Mouse (Mus musculus) embryonic facial prominence, embryonic 14.5 days (tissue): ENCODE measurements around the gene Sh2d3c. TPM values are rescaled to one million over a fixed set of nuclear protein-coding genes. Genes with fewer than 3 reads are reported as not detected.
A peak's percentile ranks its signal among the peaks of the same experiment; 100 is the strongest.

ENCODE experiments used
- ATAC-seq: fragments of 200-750 bp; cut with Nextera tagmentation; 2 replicates; pipeline ENCODE4 v1.8.0; 2017; ENCODE audit warnings: low read depth, moderate number of reproducible peaks, moderate TSS enrichment
- DNase-seq: peaks from one replicate; pipeline ENCODE4 v3.0.0-alpha.2; 2015; ENCODE audit warnings: low spot score
- H3K27ac ChIP-seq: fragments of 300-500 bp; sonication (generic); replicated peaks from 2 replicates; pipeline ENCODE4 v1.5.1; 2014; ENCODE audit warnings: low read depth, mild to moderate bottlenecking, low read length, moderate library complexity
- H3K27me3 ChIP-seq: fragments of 300-500 bp; sonication (generic); replicated peaks from 2 replicates; pipeline ENCODE4 v1.6.1; 2014; ENCODE audit warnings: low read length; ENCODE audit not compliant: control insufficient read depth, insufficient read depth
- H3K36me3 ChIP-seq: fragments of 300-500 bp; sonication (generic); 2 replicates; pipeline ENCODE4 v1.6.1; 2014; ENCODE audit warnings: low read length, mixed read lengths; ENCODE audit not compliant: control insufficient read depth, insufficient read depth
- H3K4me1 ChIP-seq: fragments of 300-500 bp; sonication (generic); 2 replicates; pipeline ENCODE4 v1.6.1; 2014; ENCODE audit warnings: antibody characterized with exemption, low read length; ENCODE audit not compliant: control insufficient read depth, insufficient read depth
- H3K4me2 ChIP-seq: fragments of 300-500 bp; sonication (generic); 2 replicates; pipeline ENCODE4 v1.6.1; 2014; ENCODE audit warnings: low read depth, mild to moderate bottlenecking, low read length, moderate library complexity, mixed read lengths
- H3K4me3 ChIP-seq: fragments of 300-500 bp; sonication (generic); 2 replicates; pipeline ENCODE4 v1.5.1; 2014; ENCODE audit warnings: low read depth, mild to moderate bottlenecking, low read length
- H3K9ac ChIP-seq: fragments of 300-500 bp; sonication (generic); 2 replicates; pipeline ENCODE4 v1.6.1; 2014; ENCODE audit warnings: low read depth, mild to moderate bottlenecking, low read length, moderate library complexity, mixed read lengths
- H3K9me3 ChIP-seq: fragments of 300-500 bp; sonication (generic); 2 replicates; pipeline ENCODE4 v1.6.1; 2016; ENCODE audit warnings: low read length; ENCODE audit not compliant: control insufficient read depth
- WGBS: fragments of 180-500 bp; shearing (Covaris S2); extraction: QIAGEN DNeasy Blood & Tissue Kit; methylation state at CpG from one replicate; pipeline ENCODE4 v1.1.7; 2014; 5-methylcytosine and 5-hydroxymethylcytosine counted together
- polyA plus RNA-seq: library from polyadenylated mRNA; unstranded; fragments of >200 nt; fragmentation: Nextera tagmentation; extraction: Ambion mirVana; gene quantifications from 2 replicates; pipeline ENCODE4 v1.2.1, GENCODE M21; 2014

The Sh2d3c gene
- polyA plus RNA-seq, 1 experiment from 2014 or later = 21.7 TPM

DNA sequence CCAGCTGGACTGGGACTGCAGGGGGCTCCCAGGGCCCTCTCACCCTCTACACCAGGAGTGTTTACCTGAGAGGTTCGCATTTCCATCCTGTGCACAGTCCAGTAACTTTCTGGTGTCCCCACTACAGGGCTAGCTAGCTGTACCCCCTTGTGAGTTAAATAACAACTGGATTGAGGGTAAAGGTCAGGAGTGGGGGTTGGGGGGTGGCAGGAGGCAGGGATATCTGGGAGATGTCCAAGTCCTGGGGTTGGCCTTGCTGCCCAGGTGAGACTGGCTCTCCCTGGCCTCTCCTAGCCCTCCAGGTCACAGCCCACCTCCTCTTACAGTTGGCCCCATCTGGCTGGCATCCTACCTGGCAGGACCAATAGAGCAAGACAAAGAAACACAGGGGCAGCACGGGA lies 16.8 kb upstream of the Sh2d3c start, which contains the start of gene Fpgs:
TSS of gene Fpgs (minus strand) at position 125 of the 401 bp plus-strand sequence.
- ATAC-seq (no peak), DNase-seq (no peak)
- Histone ChIP-seq H3K4me1 (no peaks in the 10 kb centered on the region), H3K4me3 (no peak within 1 kb of the TSS), H3K36me3 (peaks cover 65% of the 10 kb centered on the region), H3K9me3 (no peaks in the 10 kb centered on the region), H3K4me2 (no peak within 1 kb of the TSS), H3K27ac (no peak within 1 kb of the TSS), H3K9ac (no peak within 1 kb of the TSS), H3K27me3 (no peaks in the 10 kb centered on the region)
- WGBS = 81% methylated on average over 2 of the region's 2 CpGs

DNA sequence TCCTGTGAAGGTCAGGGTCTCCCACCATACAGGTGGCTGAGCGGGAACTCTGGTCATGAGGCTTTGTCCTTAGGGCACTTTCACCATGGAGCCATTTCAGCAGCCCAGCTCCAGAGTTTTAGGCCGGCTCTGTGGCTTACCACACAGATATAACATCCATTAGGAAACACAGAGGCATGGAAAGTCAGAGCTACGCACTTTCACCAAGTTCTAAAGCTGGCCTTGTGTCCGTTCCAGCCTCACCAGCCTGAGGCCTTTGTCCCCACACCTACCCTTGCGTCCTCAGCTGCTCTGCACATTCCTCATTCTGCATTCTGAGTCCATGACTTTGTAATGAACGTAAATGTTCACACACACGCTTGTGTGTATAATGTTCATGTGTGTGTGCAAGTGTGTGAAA lies 15.8 kb upstream of the Sh2d3c start:
- DNase-seq = no peak
- H3K36me3 ChIP-seq = peaks cover 75% of the 10 kb centered on the region
- no peaks in the 10 kb centered on the region for H3K4me1 ChIP-seq
- H3K9ac ChIP-seq = no peak overlapping the region
- WGBS = 91% methylated on average over 7 of the region's 7 CpGs
- H3K9me3 ChIP-seq = no peaks in the 10 kb centered on the region
- no peaks in the 10 kb centered on the region for H3K27me3 ChIP-seq
- no peak overlapping the region for H3K27ac ChIP-seq
- no peak overlapping the region for H3K4me2 ChIP-seq
- no peak overlapping the region for H3K4me3 ChIP-seq
- ATAC-seq = no peak

DNA sequence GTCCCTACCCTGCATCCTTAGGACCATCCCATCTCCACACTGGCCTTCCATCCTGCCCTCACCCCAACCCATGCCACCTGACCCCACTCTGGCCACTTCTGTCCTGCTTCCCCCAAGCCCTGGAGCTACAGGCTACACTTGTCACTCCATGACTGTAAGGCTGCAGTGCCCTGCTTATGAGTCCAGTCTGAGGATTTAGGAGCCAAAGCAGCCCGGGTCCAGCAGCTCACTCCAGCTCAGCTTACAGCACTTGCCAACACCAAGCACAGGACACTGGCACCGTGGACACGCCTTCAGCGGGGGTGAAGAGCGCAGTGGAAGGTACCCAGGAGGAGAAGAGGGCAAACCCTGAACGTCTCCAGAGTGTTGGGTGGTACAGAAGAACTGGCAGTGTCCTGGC lies 13.9 kb upstream of the Sh2d3c start:
- Histone ChIP-seq H3K4me1 (0 out of 2 replicates have a peak, but pooled peaks cover 3% of the 10 kb centered on the region), H3K36me3 (peaks cover 82% of the 10 kb centered on the region), H3K4me2 (no peak overlapping the region), H3K27me3 (no peaks in the 10 kb centered on the region), H3K4me3 (no peak overlapping the region), H3K9me3 (no peaks in the 10 kb centered on the region), H3K27ac (no peak overlapping the region), H3K9ac (no peak overlapping the region)
- no peak for ATAC-seq
- WGBS = 92% methylated on average over 6 of the region's 6 CpGs
- no peak for DNase-seq

- peaks cover 70% of the 10 kb centered on the region for H3K36me3 ChIP-seq
- peak; percentile 73 for DNase-seq
- H3K9ac ChIP-seq = no peak overlapping the region
- H3K9me3 ChIP-seq = no peaks in the 10 kb centered on the region
- no peak overlapping the region for H3K4me2 ChIP-seq
- H3K27me3 ChIP-seq = no peaks in the 10 kb centered on the region
- H3K4me3 ChIP-seq = no peak overlapping the region
- H3K27ac ChIP-seq = no peak overlapping the region
- WGBS = 50% methylated on average over 3 of the region's 3 CpGs
- 0 out of 2 replicates have a peak, but pooled peaks cover 3% of the 10 kb centered on the region for H3K4me1 ChIP-seq
- no peak for ATAC-seq
Observed at GRCm38 (mm10) chr2:32708643-32709042, 12.2 kb upstream of the Sh2d3c start.

DNA sequence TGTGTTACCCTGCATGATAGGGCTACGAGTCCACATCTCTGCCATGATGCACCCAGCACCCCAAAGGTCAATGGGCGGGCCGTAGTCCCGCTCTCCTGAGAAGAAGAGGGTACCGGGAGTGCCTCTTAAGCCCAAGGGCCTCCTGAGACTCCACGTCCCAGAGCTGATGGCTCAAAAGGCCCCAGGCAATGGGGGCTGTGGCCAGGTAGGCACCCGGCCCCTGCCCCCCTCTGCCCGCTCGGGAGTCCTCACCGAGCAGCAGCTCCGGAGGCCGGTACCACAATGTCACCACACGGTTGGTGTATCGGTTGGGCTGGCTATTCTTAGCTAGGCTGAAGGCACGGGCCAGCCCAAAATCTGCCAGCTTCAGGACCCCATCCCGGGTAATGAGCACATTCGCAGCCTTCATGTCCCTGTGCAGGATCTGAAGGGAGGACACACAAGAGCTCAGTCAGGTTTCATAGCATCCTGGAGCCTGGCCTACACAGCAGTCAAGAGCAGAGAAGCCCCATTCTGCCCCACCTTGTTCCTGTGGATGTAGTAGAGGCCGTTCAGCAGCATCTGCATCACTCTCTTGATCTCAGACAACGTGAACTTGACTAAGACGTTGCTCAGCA lies 11.2 kb upstream of the Sh2d3c start:
- no peak overlapping the region for H3K4me2 ChIP-seq
- H3K4me1 ChIP-seq = 0 out of 2 replicates have a peak, but pooled peaks cover 3% of the 10 kb centered on the region
- no peak overlapping the region for H3K4me3 ChIP-seq
- 91% methylated on average over 19 of the region's 20 CpGs for WGBS
- DNase-seq (no peak), ATAC-seq (no peak)
- H3K9me3 ChIP-seq = no peaks in the 10 kb centered on the region
- no peak overlapping the region for H3K9ac ChIP-seq
- no peaks in the 10 kb centered on the region for H3K27me3 ChIP-seq
- peaks cover 61% of the 10 kb centered on the region for H3K36me3 ChIP-seq
- H3K27ac ChIP-seq = no peak overlapping the region

GRCm38 (mm10) chr2:32710425-32710824 lies 10.4 kb upstream of the Sh2d3c start:
- WGBS = 81% methylated on average over 5 of the region's 5 CpGs
- H3K9me3 ChIP-seq = no peaks in the 10 kb centered on the region

DNA sequence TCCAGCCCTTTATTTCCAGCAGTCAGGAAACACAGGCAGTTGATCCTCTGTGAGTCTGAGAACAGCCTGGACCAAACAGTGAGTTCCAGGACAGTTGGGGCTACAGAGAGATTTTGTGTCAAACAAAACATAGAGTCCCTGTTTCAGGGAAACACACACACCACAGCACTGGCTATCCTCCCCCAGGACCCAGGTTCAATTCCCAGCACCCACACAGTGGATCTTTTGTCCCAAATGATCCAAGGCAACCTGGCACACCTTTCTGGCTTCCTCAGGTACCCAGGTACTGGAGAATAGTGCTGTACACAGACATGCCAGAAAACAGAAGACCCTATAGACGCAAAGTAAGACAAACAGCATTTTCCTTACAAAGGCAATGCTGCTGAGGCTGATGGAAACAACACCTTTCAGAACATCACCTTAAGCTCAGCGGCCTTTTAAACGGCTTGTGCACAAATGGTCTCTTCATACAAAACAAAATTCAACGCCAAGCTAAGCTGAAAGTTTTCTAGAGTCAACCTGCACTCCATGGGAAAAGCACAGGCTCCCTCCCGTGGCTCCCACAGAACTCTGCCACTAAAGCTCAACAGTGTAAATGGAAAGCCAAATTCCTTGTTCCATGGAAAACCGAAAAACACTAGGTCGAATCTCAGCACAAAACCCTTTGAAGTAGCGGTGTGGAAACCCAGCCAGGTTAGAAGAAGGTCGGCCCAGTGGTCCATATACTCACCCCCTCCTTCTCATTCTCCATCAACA lies 9.4 kb upstream of the Sh2d3c start:
- Histone ChIP-seq H3K36me3 (peaks cover 42% of the 10 kb centered on the region), H3K4me2 (peak overlapping the region; percentile 78), H3K9ac (peak overlapping the region; percentile 86), H3K9me3 (no peaks in the 10 kb centered on the region), H3K4me3 (peak overlapping the region; percentile 91), H3K4me1 (0 out of 2 replicates have a peak, but pooled peaks cover 3% of the 10 kb centered on the region), H3K27ac (peak overlapping the region; percentile 95), H3K27me3 (no peaks in the 10 kb centered on the region)
- 29% methylated on average over 9 of the region's 9 CpGs for WGBS
- ATAC-seq (no peak), DNase-seq (no peak)

More at GRCm38 (mm10) chr2:32710425-32710824, 10.4 kb upstream of the Sh2d3c start:
- DNase-seq = no peak
- Histone ChIP-seq H3K4me2 (no peak overlapping the region), H3K4me3 (no peak overlapping the region), H3K9ac (no peak overlapping the region), H3K4me1 (0 out of 2 replicates have a peak, but pooled peaks cover 3% of the 10 kb centered on the region), H3K27me3 (no peaks in the 10 kb centered on the region), H3K27ac (no peak overlapping the region), H3K36me3 (peaks cover 53% of the 10 kb centered on the region)
- no peak for ATAC-seq

GRCm38 (mm10) chr2:32712108-32712551 lies 8.7 kb upstream of the Sh2d3c start:
- peak overlapping the region; percentile 95 for H3K27ac ChIP-seq
- under 1% methylated on average over 32 of the region's 41 CpGs for WGBS
- H3K4me2 ChIP-seq = peak overlapping the region; percentile 78

More at GRCm38 (mm10) chr2:32712108-32712551, 8.7 kb upstream of the Sh2d3c start:
- ATAC-seq (peak; percentile 45), DNase-seq (peak; percentile 70)
- Histone ChIP-seq H3K9ac (peak overlapping the region; percentile 86), H3K4me1 (0 out of 2 replicates have a peak, but pooled peaks cover 3% of the 10 kb centered on the region), H3K27me3 (no peaks in the 10 kb centered on the region), H3K4me3 (peak overlapping the region; percentile 91), H3K9me3 (no peaks in the 10 kb centered on the region), H3K36me3 (peaks cover 36% of the 10 kb centered on the region)
